Mouse (Mus musculus): ENCODE measurements around the gene Slc6a6. TPM values are rescaled to one million over a fixed set of nuclear protein-coding genes. Genes with fewer than 3 reads are reported as not detected.

Slc6a6 gene
- polyA plus RNA-seq, 1 experiment, result 98.2 TPM

- peaks cover 65% of the 10 kb centered on the region for H3K79me2 ChIP-seq (ENCODE audit: control insufficient read depth, insufficient read depth)
- H3K36me3 ChIP-seq (ENCODE audit: control insufficient read depth, insufficient read depth), result peaks cover under 1% of the 10 kb centered on the region
- H3K4me3 ChIP-seq, result peak overlapping the region; percentile 100
- H3ac ChIP-seq (ENCODE audit: control insufficient read depth, insufficient read length), result peak overlapping the region; percentile 91
- H3K4me2 ChIP-seq (ENCODE audit: low read depth), result peak overlapping the region; percentile 90
- no peak for TF ChIP-seq E2F4 (IDR thresholded peaks at IDR 0.05; ENCODE audit: insufficient read depth)
- TF ChIP-seq CEBPB (IDR thresholded peaks at IDR 0.05; ENCODE audit: insufficient read depth, poor library complexity, severe bottlenecking), result no peak
- no peaks in the 10 kb centered on the region for H3K27me3 ChIP-seq (ENCODE audit: control insufficient read depth, insufficient read depth, insufficient read length)
These were observed 1.7 kb downstream of the Slc6a6 start for GRCm38 (mm10) chr6:91685533-91685883.

DNA sequence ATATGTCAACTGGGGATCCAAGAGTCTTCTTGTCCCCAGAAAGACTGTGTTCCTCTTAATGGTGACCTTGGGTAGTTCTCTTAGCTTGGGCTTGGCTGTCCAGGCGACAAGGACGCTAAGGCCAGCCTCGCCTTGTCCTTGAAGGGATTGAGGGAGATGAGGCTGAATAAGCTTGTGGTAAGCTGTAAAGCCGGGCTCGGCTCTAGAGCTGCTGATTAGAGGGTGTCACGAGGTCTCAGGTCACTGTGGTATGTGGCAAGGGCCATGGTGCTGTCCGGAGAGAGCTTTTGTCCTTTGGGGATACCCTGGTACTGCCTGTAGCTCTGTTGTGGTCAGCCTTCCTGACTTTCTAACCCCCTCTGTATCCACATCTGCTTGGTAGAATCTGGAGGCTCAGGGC, 2.0 kb downstream of the Slc6a6 start:
- peak overlapping the region; percentile 91 for H3ac ChIP-seq (ENCODE audit: control insufficient read depth, insufficient read length)
- H3K27me3 ChIP-seq (ENCODE audit: control insufficient read depth, insufficient read depth, insufficient read length), result no peaks in the 10 kb centered on the region
- H3K4me2 ChIP-seq (ENCODE audit: low read depth), result peak overlapping the region; percentile 90
- H3K36me3 ChIP-seq (ENCODE audit: control insufficient read depth, insufficient read depth), result peaks cover 5% of the 10 kb centered on the region
- TF ChIP-seq POLR2AphosphoS2 (IDR thresholded peaks at IDR 0.05; ENCODE audit: insufficient read length, low read depth), result no peak
- no peak for TF ChIP-seq TCF3 (IDR thresholded peaks at IDR 0.05; ENCODE audit: insufficient read length, low read depth)
- no peak for TF ChIP-seq SRF (IDR thresholded peaks at IDR 0.05; ENCODE audit: control insufficient read depth, insufficient read length, low read depth)
- no peak for TF ChIP-seq MAX (IDR thresholded peaks at IDR 0.05; ENCODE audit: low read depth)
- TF ChIP-seq E2F4 (IDR thresholded peaks at IDR 0.05; ENCODE audit: insufficient read depth), result no peak
- no peak for TF ChIP-seq MYOD1 (IDR thresholded peaks at IDR 0.05; ENCODE audit: control insufficient read depth in 1 of 3, insufficient read length in 2 of 3, low read depth in 2 of 3)
- no peak for TF ChIP-seq MYOG (IDR thresholded peaks at IDR 0.05; ENCODE audit: control insufficient read depth in 1 of 3, insufficient read depth in 1 of 3, insufficient read length in 2 of 3, low read depth in 2 of 3)
- no peak for TF ChIP-seq REST (IDR thresholded peaks at IDR 0.05; ENCODE audit: insufficient read depth, insufficient read length)
- TF ChIP-seq USF1 (IDR thresholded peaks at IDR 0.05; ENCODE audit: low read depth), result no peak
- TF ChIP-seq TCF12 (IDR thresholded peaks at IDR 0.05; ENCODE audit: insufficient read depth, poor library complexity, severe bottlenecking), result no peak
- TF ChIP-seq POLR2A (IDR thresholded peaks at IDR 0.05; ENCODE audit: insufficient read length, low read depth), result no peak
- TF ChIP-seq CEBPB (IDR thresholded peaks at IDR 0.05; ENCODE audit: insufficient read depth, poor library complexity, severe bottlenecking), result no peak
- H3K79me2 ChIP-seq (ENCODE audit: control insufficient read depth, insufficient read depth), result peaks cover 69% of the 10 kb centered on the region
- peak overlapping the region; percentile 100 for H3K4me3 ChIP-seq

DNA sequence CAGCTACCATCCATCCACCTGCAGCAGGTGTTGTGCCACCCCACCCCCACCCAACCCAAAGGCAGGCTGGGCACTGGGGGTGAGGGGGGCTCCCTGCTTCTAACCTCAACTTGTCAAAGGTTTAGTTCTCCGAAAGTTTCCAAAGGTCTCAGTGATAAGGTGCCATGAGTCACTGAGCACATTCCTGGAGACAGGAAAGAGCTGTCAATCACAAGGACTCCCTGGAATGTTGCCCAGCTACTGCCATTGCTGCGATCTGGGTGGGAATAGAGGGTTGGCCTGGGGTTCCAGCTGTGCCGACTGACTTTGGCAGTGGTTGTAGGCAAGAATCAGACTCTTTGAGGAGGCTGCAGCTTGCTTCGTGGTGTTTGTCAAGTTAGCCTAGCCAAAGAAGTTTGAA, 2.7 kb downstream of the Slc6a6 start:
- Histone ChIP-seq H3K27me3 (ENCODE audit: control insufficient read depth, insufficient read depth, insufficient read length) (no peaks in the 10 kb centered on the region), H3K36me3 (ENCODE audit: control insufficient read depth, insufficient read depth) (peaks cover 12% of the 10 kb centered on the region), H3K4me3 (peak overlapping the region; percentile 100), H3K4me2 (ENCODE audit: low read depth) (peak overlapping the region; percentile 90), H3ac (ENCODE audit: control insufficient read depth, insufficient read length) (no peak overlapping the region), H3K79me2 (ENCODE audit: control insufficient read depth, insufficient read depth) (peaks cover 76% of the 10 kb centered on the region)
- no peak for TF ChIP-seq POLR2AphosphoS2 (IDR thresholded peaks at IDR 0.05; ENCODE audit: insufficient read length, low read depth)
- no peak for TF ChIP-seq E2F4 (IDR thresholded peaks at IDR 0.05; ENCODE audit: insufficient read depth)
- TF ChIP-seq MYOG (IDR thresholded peaks at IDR 0.05; ENCODE audit: control insufficient read depth in 1 of 3, insufficient read depth in 1 of 3, insufficient read length in 2 of 3, low read depth in 2 of 3), result no peak
- TF ChIP-seq MAX (IDR thresholded peaks at IDR 0.05; ENCODE audit: low read depth), result no peak
- TF ChIP-seq USF1 (IDR thresholded peaks at IDR 0.05; ENCODE audit: low read depth), result no peak
- no peak for TF ChIP-seq SRF (IDR thresholded peaks at IDR 0.05; ENCODE audit: control insufficient read depth, insufficient read length, low read depth)
- TF ChIP-seq MYOD1 (IDR thresholded peaks at IDR 0.05; ENCODE audit: control insufficient read depth in 1 of 3, insufficient read length in 2 of 3, low read depth in 2 of 3), result no peak
- no peak for TF ChIP-seq TCF3 (IDR thresholded peaks at IDR 0.05; ENCODE audit: insufficient read length, low read depth)
- no peak for TF ChIP-seq CEBPB (IDR thresholded peaks at IDR 0.05; ENCODE audit: insufficient read depth, poor library complexity, severe bottlenecking)
- no peak for TF ChIP-seq REST (IDR thresholded peaks at IDR 0.05; ENCODE audit: insufficient read depth, insufficient read length)
- TF ChIP-seq POLR2A (IDR thresholded peaks at IDR 0.05; ENCODE audit: insufficient read length, low read depth), result no peak
- TF ChIP-seq TCF12 (IDR thresholded peaks at IDR 0.05; ENCODE audit: insufficient read depth, poor library complexity, severe bottlenecking), result no peak

DNA sequence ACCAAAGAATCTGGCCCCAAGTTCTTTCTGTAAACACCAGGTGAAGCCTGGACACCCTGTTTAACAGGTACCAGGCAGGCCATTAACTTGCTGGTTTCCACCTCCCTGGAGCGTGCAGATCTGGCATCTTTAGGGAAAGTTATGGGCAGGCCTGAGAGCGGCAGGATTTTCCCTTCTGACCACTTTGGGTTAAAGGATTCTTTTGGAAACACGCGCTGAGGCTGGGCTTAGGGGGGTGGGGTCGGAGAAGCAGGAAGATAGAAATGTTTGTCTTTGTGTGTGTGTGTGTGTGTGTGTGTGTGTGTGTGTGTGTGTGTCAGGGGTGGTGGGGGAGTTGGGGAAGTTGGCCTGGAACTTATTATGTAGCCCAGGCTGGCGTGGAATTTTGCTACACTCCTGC, 4.2 kb downstream of the Slc6a6 start:
- peaks cover 25% of the 10 kb centered on the region for H3K36me3 ChIP-seq (ENCODE audit: control insufficient read depth, insufficient read depth)
- H3K27me3 ChIP-seq (ENCODE audit: control insufficient read depth, insufficient read depth, insufficient read length), result no peaks in the 10 kb centered on the region
- peak overlapping the region; percentile 47 for H3K4me2 ChIP-seq (ENCODE audit: low read depth)
- TF ChIP-seq E2F4 (IDR thresholded peaks at IDR 0.05; ENCODE audit: insufficient read depth), result no peak
- no peak for TF ChIP-seq MAX (IDR thresholded peaks at IDR 0.05; ENCODE audit: low read depth)
- TF ChIP-seq MYOG (IDR thresholded peaks at IDR 0.05; ENCODE audit: control insufficient read depth in 1 of 3, insufficient read depth in 1 of 3, insufficient read length in 2 of 3, low read depth in 2 of 3), result no peak
- no peak for TF ChIP-seq REST (IDR thresholded peaks at IDR 0.05; ENCODE audit: insufficient read depth, insufficient read length)
- no peak for TF ChIP-seq POLR2AphosphoS2 (IDR thresholded peaks at IDR 0.05; ENCODE audit: insufficient read length, low read depth)
- no peak for TF ChIP-seq MYOD1 (IDR thresholded peaks at IDR 0.05; ENCODE audit: control insufficient read depth in 1 of 3, insufficient read length in 2 of 3, low read depth in 2 of 3)
- TF ChIP-seq POLR2A (IDR thresholded peaks at IDR 0.05; ENCODE audit: insufficient read length, low read depth), result no peak
- TF ChIP-seq TCF12 (IDR thresholded peaks at IDR 0.05; ENCODE audit: insufficient read depth, poor library complexity, severe bottlenecking), result no peak
- no peak for TF ChIP-seq SRF (IDR thresholded peaks at IDR 0.05; ENCODE audit: control insufficient read depth, insufficient read length, low read depth)
- no peak for TF ChIP-seq TCF3 (IDR thresholded peaks at IDR 0.05; ENCODE audit: insufficient read length, low read depth)
- H3K79me2 ChIP-seq (ENCODE audit: control insufficient read depth, insufficient read depth), result peaks cover 90% of the 10 kb centered on the region
- H3K4me3 ChIP-seq, result peak overlapping the region; percentile 100
- no peak overlapping the region for H3ac ChIP-seq (ENCODE audit: control insufficient read depth, insufficient read length)

DNA sequence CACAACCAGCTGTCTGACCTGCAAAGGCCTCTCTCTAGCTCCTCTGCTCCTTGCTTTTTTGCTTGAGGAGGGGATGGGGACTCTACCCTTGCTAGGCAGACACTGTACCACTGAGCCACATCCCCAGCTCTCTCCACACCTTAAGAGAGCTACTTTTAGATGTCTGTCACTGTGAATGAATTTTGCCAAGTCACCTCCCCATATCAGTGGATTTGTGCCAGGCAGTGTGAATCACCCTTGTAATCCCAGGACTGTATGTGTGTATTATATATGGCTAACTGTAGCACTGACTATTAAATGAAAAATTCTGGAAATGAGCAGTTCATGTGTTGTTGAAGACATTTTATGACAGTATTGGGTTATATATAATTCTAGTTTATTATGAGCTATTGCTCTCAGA, 5.4 kb downstream of the Slc6a6 start:
- H3K36me3 ChIP-seq (ENCODE audit: control insufficient read depth, insufficient read depth), result peaks cover 29% of the 10 kb centered on the region
- H3ac ChIP-seq (ENCODE audit: control insufficient read depth, insufficient read length), result no peak overlapping the region
- H3K27me3 ChIP-seq (ENCODE audit: control insufficient read depth, insufficient read depth, insufficient read length), result no peaks in the 10 kb centered on the region
- peaks cover 100% of the 10 kb centered on the region for H3K79me2 ChIP-seq (ENCODE audit: control insufficient read depth, insufficient read depth)
- no peak overlapping the region for H3K4me3 ChIP-seq
- peak overlapping the region; percentile 47 for H3K4me2 ChIP-seq (ENCODE audit: low read depth)
- no peak for TF ChIP-seq MYOD1 (IDR thresholded peaks at IDR 0.05; ENCODE audit: control insufficient read depth in 1 of 3, insufficient read length in 2 of 3, low read depth in 2 of 3)
- TF ChIP-seq SRF (IDR thresholded peaks at IDR 0.05; ENCODE audit: control insufficient read depth, insufficient read length, low read depth), result no peak
- no peak for TF ChIP-seq TCF12 (IDR thresholded peaks at IDR 0.05; ENCODE audit: insufficient read depth, poor library complexity, severe bottlenecking)
- TF ChIP-seq REST (IDR thresholded peaks at IDR 0.05; ENCODE audit: insufficient read depth, insufficient read length), result no peak
- TF ChIP-seq TCF3 (IDR thresholded peaks at IDR 0.05; ENCODE audit: insufficient read length, low read depth), result no peak
- TF ChIP-seq POLR2A (IDR thresholded peaks at IDR 0.05; ENCODE audit: insufficient read length, low read depth), result no peak
- TF ChIP-seq USF1 (IDR thresholded peaks at IDR 0.05; ENCODE audit: low read depth), result no peak
- no peak for TF ChIP-seq MAX (IDR thresholded peaks at IDR 0.05; ENCODE audit: low read depth)
- TF ChIP-seq MYOG (IDR thresholded peaks at IDR 0.05; ENCODE audit: control insufficient read depth in 1 of 3, insufficient read depth in 1 of 3, insufficient read length in 2 of 3, low read depth in 2 of 3), result no peak
- no peak for TF ChIP-seq CEBPB (IDR thresholded peaks at IDR 0.05; ENCODE audit: insufficient read depth, poor library complexity, severe bottlenecking)
- TF ChIP-seq E2F4 (IDR thresholded peaks at IDR 0.05; ENCODE audit: insufficient read depth), result no peak
- TF ChIP-seq POLR2AphosphoS2 (IDR thresholded peaks at IDR 0.05; ENCODE audit: insufficient read length, low read depth), result no peak

Data from myocyte (in vitro differentiated cells).